Mouse (Mus musculus) olfactory bulb, adult 2 months (tissue): Measurements from ENCODE around the gene Isca2.

Experiments used
- CTCF ChIP-seq: fragments of 200-500 bp; IDR thresholded peaks from 2 replicates; pipeline ENCODE4 v1.5.1; 2012; ENCODE audit warnings: low read depth, mild to moderate bottlenecking, low read length, moderate library complexity; ENCODE audit not compliant: insufficient read depth
- POLR2A ChIP-seq: fragments of 200-500 bp; IDR thresholded peaks from 2 replicates; pipeline ENCODE4 v1.6.1; 2012; ENCODE audit warnings: mild to moderate bottlenecking, low read depth, low read length, moderate library complexity; ENCODE audit not compliant: insufficient read depth

GRCm38 (mm10) chr12:84755008-84755695 is 17.9 kb upstream of the Isca2 start:
- TF ChIP-seq CTCF, result no peak
- TF ChIP-seq POLR2A, result no peak
